Mouse (Mus musculus): Measurements from ENCODE around the gene Nmd3. TPM values are rescaled to one million over a fixed set of nuclear protein-coding genes. Genes with fewer than 3 reads are reported as not detected.

The Nmd3 gene
- total RNA-seq, 2 experiments from 2014 or later = 31.9 to 33.8 TPM

GRCm38 (mm10) chr3:69722187-69722867 is 542 bp downstream of the Nmd3 start:
- DNase-seq = peak; percentile 46
- no peak for TF ChIP-seq CTCF (IDR thresholded peaks at IDR 0.05)
- intact Hi-C loops (cut with DNase I) = loop anchor here (5.0 to 10.0 kb wide), 2 partner anchors 128 to 595 kb away; partner anchors contain the start of genes B3galnt1 and Kpna4
- Histone ChIP-seq H3K27ac (peak overlapping the region; percentile 90), H3K4me3 (peak overlapping the region; percentile 82)

GRCm38 (mm10) chr3:69723161-69723560 is 1.4 kb downstream of the Nmd3 start:
- H3K27ac ChIP-seq = peak overlapping the region; percentile 90; the same call in 1 of the 2 replicates
- peak overlapping the region; percentile 82 for H3K4me3 ChIP-seq
- TF ChIP-seq CTCF (IDR thresholded peaks at IDR 0.05) = no peak

DNA sequence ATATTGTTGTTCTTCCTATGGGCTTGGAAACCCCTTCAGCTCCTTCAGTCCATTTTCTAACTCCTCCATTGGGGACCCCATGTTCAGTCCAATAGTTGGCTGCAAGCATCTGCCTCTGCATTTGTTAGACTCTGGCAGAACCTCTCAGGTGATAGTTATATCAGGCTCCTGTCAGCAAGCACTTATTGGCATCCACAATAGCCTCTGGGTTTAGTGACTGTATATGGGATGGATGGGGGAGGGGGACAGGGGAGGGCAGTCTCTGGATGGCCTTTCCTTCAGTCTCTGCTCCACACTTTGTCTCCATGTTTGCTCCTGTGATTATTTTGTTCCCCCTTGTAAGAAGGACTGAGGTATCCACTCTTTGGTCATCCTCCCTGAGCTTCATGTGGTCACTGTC is 9.1 kb downstream of the Nmd3 start:
- Histone ChIP-seq H3K4me3 (no peak overlapping the region), H3K27ac (no peak overlapping the region)
- TF ChIP-seq CTCF (IDR thresholded peaks at IDR 0.05) = no peak
- intact Hi-C loops (cut with DNase I) = no loop called here
- no peak for DNase-seq

More at GRCm38 (mm10) chr3:69723161-69723560, 1.4 kb downstream of the Nmd3 start:
- DNase-seq = no peak
- intact Hi-C loops (cut with DNase I) = loop anchor here (5.0 to 10.0 kb wide), 2 partner anchors 128 to 596 kb away; partner anchors contain the start of genes B3galnt1 and Kpna4

GRCm38 (mm10) chr3:69733939-69734338 is 12.2 kb downstream of the Nmd3 start:
- Histone ChIP-seq H3K27ac (no peak overlapping the region), H3K4me3 (no peak overlapping the region)
- no peak for DNase-seq
- no peak for TF ChIP-seq CTCF (IDR thresholded peaks at IDR 0.05)
- intact Hi-C loops (cut with DNase I) = no loop called here

- H3K4me3 ChIP-seq = no peak overlapping the region
- H3K27ac ChIP-seq = no peak overlapping the region
- DNase-seq = no peak
- intact Hi-C loops (cut with DNase I) = no loop called here
- TF ChIP-seq CTCF (IDR thresholded peaks at IDR 0.05) = no peak; the same call in 1 of the 2 replicates
Measured at GRCm38 (mm10) chr3:69755192-69755591, 33.4 kb downstream of the Nmd3 start.

DNA sequence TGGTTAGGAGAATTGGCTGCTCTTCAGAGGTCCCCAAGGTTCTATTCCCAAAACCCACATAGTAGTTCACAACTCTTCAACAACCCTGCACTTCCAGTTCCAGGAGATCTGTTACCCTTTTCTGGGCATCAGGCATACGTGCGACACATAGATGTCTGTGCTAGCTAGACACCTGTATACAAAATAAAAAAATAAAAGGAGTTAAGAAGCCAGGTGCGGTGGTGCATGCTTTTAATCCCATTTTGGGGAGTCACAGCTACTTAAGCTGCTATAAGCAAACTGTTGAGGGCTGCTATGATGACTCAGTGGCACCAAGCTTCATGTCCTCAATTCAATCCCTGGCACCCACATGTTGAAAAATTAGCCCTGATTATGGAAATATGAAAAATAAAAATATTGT is 34.2 kb downstream of the Nmd3 start:
- intact Hi-C loops (cut with DNase I) = loop anchor here (2.0 kb wide), 2 partner anchors 145 to 153 kb away; no protein-coding TSS in a partner anchor
- Histone ChIP-seq H3K27ac (no peak overlapping the region), H3K4me3 (no peak overlapping the region)
- TF ChIP-seq CTCF (IDR thresholded peaks at IDR 0.05) = no peak
- no peak for DNase-seq

DNA sequence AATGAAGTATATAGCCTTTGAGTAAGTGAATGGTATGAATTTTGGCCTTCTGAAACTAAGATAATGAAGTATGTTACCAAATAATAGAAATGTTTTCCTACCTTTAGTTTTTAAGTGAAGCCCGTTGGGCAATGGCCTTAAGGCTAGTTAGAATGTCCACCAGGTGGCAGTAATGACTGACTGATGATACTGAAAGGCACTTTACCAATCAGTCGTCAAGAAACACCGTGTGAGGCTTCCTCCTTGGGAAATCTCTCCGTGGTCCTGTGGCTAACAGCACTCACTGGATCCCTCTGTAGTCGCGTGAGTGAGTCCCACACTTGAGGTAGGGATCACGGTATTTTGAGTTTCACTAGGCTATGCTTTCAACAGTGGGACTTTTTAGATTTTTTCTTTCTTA is 34.7 kb downstream of the Nmd3 start:
- Histone ChIP-seq H3K27ac (no peak overlapping the region), H3K4me3 (no peak overlapping the region)
- DNase-seq = peak; percentile 45
- intact Hi-C loops (cut with DNase I) = loop anchor here (2.0 kb wide), 2 partner anchors 144 to 152 kb away; no protein-coding TSS in a partner anchor
- peak; percentile 92 for TF ChIP-seq CTCF (IDR thresholded peaks at IDR 0.05)

DNA sequence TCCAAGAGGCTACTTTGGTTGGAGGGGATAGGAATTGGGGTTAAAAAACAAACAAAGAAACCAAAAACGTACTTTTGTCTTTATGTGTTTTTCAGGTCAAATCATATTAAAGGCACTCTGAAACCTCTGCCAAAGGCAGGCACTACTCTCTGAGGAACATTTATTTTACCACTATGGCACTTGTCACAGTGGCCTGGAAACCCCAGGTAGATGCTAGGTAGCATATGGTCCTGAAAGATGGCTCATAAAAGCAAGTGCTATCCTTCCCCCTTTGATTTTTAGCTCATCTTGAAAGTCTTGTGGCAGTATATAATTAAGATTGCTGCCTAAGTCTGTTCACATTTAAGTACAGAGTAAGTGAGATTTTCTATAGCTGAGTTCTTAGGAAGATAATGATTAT is 35.7 kb downstream of the Nmd3 start:
- DNase-seq = no peak

DNA sequence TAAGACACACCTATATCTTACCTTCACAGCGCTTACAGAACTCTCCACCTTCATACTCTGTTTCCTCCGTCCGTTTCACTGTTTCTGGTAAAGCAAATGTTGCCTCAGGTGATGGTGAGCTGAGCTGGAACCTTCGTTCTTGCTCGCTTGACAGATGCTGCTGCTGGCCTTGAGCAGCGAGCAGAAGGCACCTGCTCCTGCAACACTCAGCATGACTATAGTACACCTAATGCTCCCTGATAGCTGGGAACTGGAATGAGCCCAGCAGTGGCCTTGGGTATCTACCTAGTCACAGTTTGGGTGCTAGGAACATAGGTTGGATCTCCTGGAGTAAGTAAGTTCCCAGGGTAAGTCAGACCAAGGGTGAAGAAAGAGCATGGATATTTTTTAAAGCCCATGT is 38.3 kb downstream of the Nmd3 start:
- no peak for TF ChIP-seq CTCF (IDR thresholded peaks at IDR 0.05)

More for the DNA sequence above, 35.7 kb downstream of the Nmd3 start:
- intact Hi-C loops (cut with DNase I) = loop anchor here (2.0 kb wide), 2 partner anchors 143 to 151 kb away; no protein-coding TSS in a partner anchor
- H3K27ac ChIP-seq = no peak overlapping the region
- TF ChIP-seq CTCF (IDR thresholded peaks at IDR 0.05) = no peak
- no peak overlapping the region for H3K4me3 ChIP-seq

DNA sequence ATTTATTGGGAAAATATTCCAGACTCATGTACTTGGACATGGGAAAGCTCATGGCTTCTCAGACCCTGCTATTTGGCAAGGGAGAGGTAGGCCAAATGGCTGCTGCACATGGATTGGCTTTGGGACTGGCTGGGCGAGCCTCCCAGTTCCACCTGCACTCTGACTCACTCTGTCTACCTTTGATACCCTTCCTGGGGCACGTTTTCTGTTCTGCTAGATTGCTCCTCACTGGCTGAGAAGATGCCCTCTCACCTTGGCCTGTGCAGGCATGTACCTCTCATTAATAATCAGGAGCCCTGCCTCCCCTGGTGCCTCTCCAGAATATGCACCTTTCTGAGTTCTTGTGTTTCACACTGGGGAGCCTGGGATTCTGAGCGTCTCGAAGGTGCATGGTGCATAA is 39.4 kb downstream of the Nmd3 start:
- no peak overlapping the region for H3K4me3 ChIP-seq
- H3K27ac ChIP-seq = no peak overlapping the region
- TF ChIP-seq CTCF (IDR thresholded peaks at IDR 0.05) = no peak

More for the DNA sequence above, 38.3 kb downstream of the Nmd3 start:
- intact Hi-C loops (cut with DNase I) = no loop called here
- Histone ChIP-seq H3K4me3 (no peak overlapping the region), H3K27ac (no peak overlapping the region)
- no peak for DNase-seq

GRCm38 (mm10) chr3:69762838-69763368 is 41.1 kb downstream of the Nmd3 start:
- intact Hi-C loops (cut with DNase I) = no loop called here
- no peak overlapping the region for H3K4me3 ChIP-seq

More for the DNA sequence above, 39.4 kb downstream of the Nmd3 start:
- intact Hi-C loops (cut with DNase I) = no loop called here
- no peak for DNase-seq

DNA sequence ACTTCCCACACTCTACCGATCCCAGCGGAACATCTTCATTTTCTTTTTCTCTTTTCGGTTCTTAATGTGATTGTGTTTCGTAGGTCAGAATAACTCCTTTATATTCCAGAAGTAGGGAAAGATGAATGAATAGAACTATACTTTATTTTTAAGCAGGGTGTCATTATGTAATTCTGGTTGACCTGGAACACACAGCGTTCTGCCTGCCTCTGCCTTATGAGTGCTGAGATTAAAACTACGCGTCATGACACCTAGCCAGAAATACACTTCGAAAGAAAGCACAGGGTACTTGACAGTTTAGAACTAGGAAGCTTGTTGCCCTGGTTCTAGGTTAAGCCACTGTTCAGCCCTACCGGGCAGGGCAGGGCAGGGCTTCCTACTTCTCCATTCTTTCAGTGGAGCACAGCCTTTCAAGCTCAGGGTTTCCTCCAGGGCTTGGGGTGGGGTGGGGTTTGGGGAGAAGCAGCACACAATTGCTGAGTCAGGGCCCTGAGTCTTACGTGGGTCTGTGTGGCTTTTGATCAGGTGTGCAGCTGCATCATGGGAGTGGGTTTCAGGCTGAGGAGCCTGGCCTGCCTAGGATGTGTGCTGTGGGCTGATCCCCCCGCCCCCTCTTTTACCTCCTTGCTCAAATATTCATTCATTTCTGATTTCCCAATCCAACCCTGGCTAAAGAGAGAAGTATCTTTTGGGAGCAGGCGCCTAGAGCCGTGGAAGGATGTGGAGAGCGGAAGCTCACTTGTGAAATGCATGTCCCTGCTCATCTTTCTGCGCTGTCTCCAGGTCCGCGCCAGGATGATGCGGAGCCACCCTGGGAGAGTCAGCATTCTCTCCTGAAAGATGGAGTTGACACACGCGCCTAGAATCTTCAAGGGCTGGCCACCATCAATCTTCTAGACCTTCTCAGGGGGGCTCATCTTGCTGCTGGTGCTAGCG is 42.1 kb downstream of the Nmd3 start:
- intact Hi-C loops (cut with DNase I) = no loop called here
- TF ChIP-seq CTCF (IDR thresholded peaks at IDR 0.05) = no peak
- DNase-seq = no peak
- H3K27ac ChIP-seq = no peak overlapping the region
- no peak overlapping the region for H3K4me3 ChIP-seq

More at GRCm38 (mm10) chr3:69762838-69763368, 41.1 kb downstream of the Nmd3 start:
- no peak for TF ChIP-seq CTCF (IDR thresholded peaks at IDR 0.05)
- no peak overlapping the region for H3K27ac ChIP-seq
- no peak for DNase-seq
